Comparison of ENCODE assay signal across 18 mouse cellular contexts in the genomic region with DNA sequence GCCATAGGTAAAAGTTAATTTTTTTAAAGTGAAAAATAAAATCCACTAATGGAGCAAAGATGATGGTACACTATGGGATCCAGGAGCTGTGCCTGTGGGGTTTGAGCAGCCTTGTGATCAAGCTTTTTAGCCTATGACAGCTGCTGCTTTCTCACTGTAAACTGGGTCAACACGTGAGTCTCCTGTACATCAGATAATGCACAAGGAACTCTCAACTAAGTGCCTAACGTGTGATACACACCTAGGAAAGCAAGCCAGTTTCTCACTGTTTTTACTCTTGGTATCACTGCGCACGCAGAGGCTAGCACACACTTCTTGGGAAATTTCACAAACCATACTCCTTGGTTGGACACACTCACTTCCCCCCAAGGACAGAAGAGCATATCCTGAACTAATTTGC. TPM values are rescaled to one million over a fixed set of nuclear protein-coding genes. Genes with fewer than 3 reads are reported as not detected.
DNase-seq lines count a peak whose midpoint lies in the region; ATAC-seq and TF ChIP-seq lines count a peak whose summit lies in the region.
"Had no signal": no experiment of that assay in that cellular context is flagged by ENCODE, and none has a peak within 500 bp of the region (broad histone marks: within the 10 kb centered on the region; RNA-seq: fewer than 3 reads in every experiment).

No protein-coding gene starts in this region.

- H3K4me3 ChIP-seq in megakaryocyte, embryonic 14.5 days (replicated peaks), result peak overlapping the region; percentile 69
- H3K4me3 ChIP-seq in liver, embryonic 12.5 days, result no peak overlapping the region
- no peak overlapping the region for H3K4me3 ChIP-seq in kidney, adult 2 months (ENCODE audit: insufficient read depth, low read depth, low read length)
- H3K4me3 ChIP-seq: heart, adult 2 months; kidney, embryonic 15.5 days had no signal

- H3K4me1 ChIP-seq in megakaryocyte, embryonic 14.5 days, result peaks cover 71% of the 10 kb centered on the region
- H3K4me1 ChIP-seq in liver, embryonic 12.5 days, result peaks cover 17% of the 10 kb centered on the region; the same call in 1 of the 2 replicates
- H3K4me1 ChIP-seq in kidney, adult 2 months (ENCODE audit: control insufficient read depth, insufficient read depth, low read length), result no peaks in the 10 kb centered on the region
- H3K4me1 ChIP-seq: kidney, embryonic 15.5 days had no signal

- peaks cover under 1% of the 10 kb centered on the region; the same call in 1 of the 2 replicates for H3K9me3 ChIP-seq in megakaryocyte, embryonic 14.5 days
- H3K9me3 ChIP-seq in liver, embryonic 12.5 days (replicated peaks), result no peaks in the 10 kb centered on the region
- H3K9me3 ChIP-seq: kidney, embryonic 15.5 days had no signal

- intact Hi-C loops in left cerebral cortex, postnatal 36 days (cut with DNase I), result no loop called here

- WGBS in liver, embryonic 12.5 days (ENCODE audit: insufficient replicate concordance), result 51% methylated on average over 4 of the region's 4 CpGs
- 87% methylated on average over 4 of the region's 4 CpGs for WGBS in kidney, adult 2 months

- DNase-seq in kidney, adult 2 months, result no peak
- DNase-seq in left cerebral cortex, postnatal 36 days (ENCODE audit: low spot score in 2 of 2), result no peak
- DNase-seq in adrenal gland, adult 2 months, result no peak
- DNase-seq: adrenal gland, postnatal 36 days; cerebellum, adult 9-10 months; gastrocnemius, postnatal 14 days; heart, adult 2 months; kidney, postnatal 36 days; lung, postnatal 10 days; midbrain, embryonic 14.5 days; right cerebral cortex, postnatal 25 days had no signal

- H3K27ac ChIP-seq in liver, embryonic 12.5 days, result 0 out of 2 replicates have a peak overlapping the region, but pooled peaks have one; percentile 20
- H3K27ac ChIP-seq in kidney, adult 2 months (ENCODE audit: insufficient read depth, low read depth, low read length), result no peak overlapping the region
- H3K27ac ChIP-seq: heart, adult 2 months; hindbrain, embryonic 14.5 days; kidney, embryonic 15.5 days had no signal

- no peak overlapping the region for H3K9ac ChIP-seq in liver, embryonic 12.5 days
- H3K9ac ChIP-seq: hindbrain, embryonic 14.5 days; kidney, embryonic 15.5 days had no signal

- H3K36me3 ChIP-seq in megakaryocyte, embryonic 14.5 days (replicated peaks; ENCODE audit: low read length), result peaks cover 12% of the 10 kb centered on the region
- H3K36me3 ChIP-seq in liver, embryonic 12.5 days, result no peaks in the 10 kb centered on the region
- no peaks in the 10 kb centered on the region for H3K36me3 ChIP-seq in kidney, adult 2 months (ENCODE audit: control insufficient read depth, insufficient read depth, low read length)
- H3K36me3 ChIP-seq: kidney, embryonic 15.5 days had no signal

- ATAC-seq in megakaryocyte, adult 5-6 weeks (ENCODE audit: poor library complexity, severe bottlenecking), result no peak
- ATAC-seq in liver, embryonic 12.5 days, result peak; percentile 27
- ATAC-seq in megakaryocyte progenitor cell, adult 5-6 weeks (replicated peaks; ENCODE audit: poor library complexity), result peak; percentile 47
- ATAC-seq: forebrain, embryonic 16.5 days had no signal

- TF ChIP-seq POLR2A in kidney, adult 2 months (IDR thresholded peaks at IDR 0.05; ENCODE audit: low read depth, low read length), result no peak

- no peak for TF ChIP-seq CTCF in kidney, adult 2 months (conservative IDR thresholded peaks at IDR 0.05; ENCODE audit: insufficient read depth, insufficient read length, low read depth, low read length)

- H3K4me2 ChIP-seq in liver, embryonic 12.5 days, result no peak overlapping the region
- H3K4me2 ChIP-seq: hindbrain, embryonic 14.5 days; kidney, embryonic 15.5 days had no signal

- no peaks in the 10 kb centered on the region for H3K27me3 ChIP-seq in megakaryocyte, embryonic 14.5 days (replicated peaks)
- no peaks in the 10 kb centered on the region for H3K27me3 ChIP-seq in liver, embryonic 12.5 days (replicated peaks)
- H3K27me3 ChIP-seq in kidney, adult 2 months (replicated peaks; ENCODE audit: control insufficient read depth, insufficient read depth, low read length), result no peaks in the 10 kb centered on the region
- H3K27me3 ChIP-seq: kidney, embryonic 15.5 days had no signal

RNA-seq across cellular contexts. Expression of a gene that starts 17.3 kb away (rescaled TPM):
- 0.34 TPM in 1 of 2 replicates, not detected in the other for polyA plus RNA-seq in megakaryocyte, embryonic 14.5 days (2012; ENCODE audit: insufficient read depth, low replicate concordance)
- 1.6 and 3.5 TPM in 2 replicates for total RNA-seq in megakaryocyte, adult 5-6 weeks (2015)
- 2.4 TPM in 2 replicates for total RNA-seq in megakaryocyte, adult 5-6 weeks (2017)
- polyA plus RNA-seq in liver, embryonic 12.5 days (2016; fragmentation: Nextera tagmentation; extraction: Ambion mirVana), result 0.96 and 2.2 TPM in 2 replicates
- 0.32 and 0.37 TPM in 2 replicates for total RNA-seq in megakaryocyte progenitor cell, adult 5-6 weeks (2015)
- 0.04 and 0.47 TPM in 2 replicates for total RNA-seq in megakaryocyte progenitor cell, adult 5-6 weeks (2017)
- polyA plus RNA-seq in kidney, adult 2 months (2012; rRNA removed), result 0.30 and 0.58 TPM in 2 replicates
- total RNA-seq in left cerebral cortex, postnatal 36 days (2021), result under 1 TPM in 1 of 2 experiments, not detected in 1; 0.32 TPM
- 1 to 10 TPM; 1.5 to 1.6 TPM for total RNA-seq in adrenal gland, adult 2 months (2021)
- polyA plus RNA-seq in adrenal gland, adult 2 months (2012; rRNA removed), result 0.17 and 0.19 TPM in 2 replicates
